Mouse (Mus musculus): ENCODE measurements around the gene Ilf3.

Gene Ilf3

GRCm38 (mm10) chr9:21351702-21352377 is 15.8 kb upstream of the Ilf3 start:
- H3K36me3 ChIP-seq (ENCODE audit: insufficient read depth, low read length), result peaks cover 63% of the 10 kb centered on the region
- H3K27me3 ChIP-seq (ENCODE audit: insufficient read depth, low read length), result no peaks in the 10 kb centered on the region
- no peaks in the 10 kb centered on the region for H3K9me3 ChIP-seq (ENCODE audit: low read length)
- peaks cover 71% of the 10 kb centered on the region for H3K4me1 ChIP-seq (replicated peaks; ENCODE audit: low read depth, low read length)
- TF ChIP-seq POU5F1 (IDR thresholded peaks at IDR 0.05; ENCODE audit: borderline replicate concordance, low read length) (no peak), NANOG (IDR thresholded peaks at IDR 0.05; ENCODE audit: borderline replicate concordance, low read length) (no peak), CTCF (conservative IDR thresholded peaks at IDR 0.05; ENCODE audit: low read length) (no peak)
- H3K4me3 ChIP-seq (replicated peaks; ENCODE audit: low read length), result peak overlapping the region; percentile 75

DNA sequence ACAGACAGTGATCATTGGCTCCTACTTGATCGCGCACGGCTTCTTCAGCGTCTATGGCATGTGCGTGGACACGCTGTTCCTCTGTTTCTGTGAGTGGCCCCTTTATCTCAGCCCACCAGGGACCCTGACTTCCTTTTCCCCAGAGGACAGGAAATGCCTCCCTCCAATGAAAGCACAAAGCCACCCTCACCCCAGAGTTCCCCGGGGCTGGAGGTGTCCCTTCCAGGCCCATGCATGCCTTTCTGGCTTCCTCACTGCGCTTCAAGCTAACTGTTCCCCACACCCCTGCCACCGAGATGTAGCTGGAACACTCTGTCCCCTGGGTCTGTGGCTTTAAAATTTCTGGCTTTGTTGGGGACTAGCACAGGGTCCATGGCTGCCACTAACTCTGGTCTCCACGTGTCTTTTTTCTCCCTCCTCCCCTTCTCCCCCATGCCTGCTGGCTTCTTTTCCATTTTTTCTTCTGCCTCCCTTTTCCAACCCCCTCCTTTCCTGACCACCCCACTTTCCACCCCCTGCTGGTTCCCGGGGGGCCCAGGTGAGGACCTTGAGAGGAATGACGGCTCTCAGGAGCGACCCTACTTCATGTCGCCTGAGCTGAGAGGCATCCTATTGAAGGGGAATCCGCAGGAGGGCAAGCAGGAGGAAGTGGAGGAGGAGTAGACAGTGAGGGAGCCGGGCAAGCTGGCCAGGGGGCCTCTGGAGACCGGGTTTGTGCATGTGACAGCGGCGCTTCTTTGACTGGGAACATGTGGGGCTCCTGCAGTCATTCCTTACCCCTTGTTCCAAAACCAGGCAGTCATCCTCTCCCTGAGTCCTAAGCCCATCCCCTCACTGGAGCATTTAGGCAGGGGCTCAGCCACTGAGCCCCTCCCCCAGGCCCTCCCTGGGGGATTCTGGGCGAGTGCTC is 15.0 kb upstream of the Ilf3 start:
- Histone ChIP-seq H3K9me3 (ENCODE audit: low read length) (no peaks in the 10 kb centered on the region), H3K27me3 (ENCODE audit: insufficient read depth, low read length) (no peaks in the 10 kb centered on the region), H3K4me1 (replicated peaks; ENCODE audit: low read depth, low read length) (peaks cover 63% of the 10 kb centered on the region), H3K36me3 (ENCODE audit: insufficient read depth, low read length) (peaks cover 56% of the 10 kb centered on the region), H3K4me3 (replicated peaks; ENCODE audit: low read length) (peak overlapping the region; percentile 75)
- TF ChIP-seq POU5F1 (IDR thresholded peaks at IDR 0.05; ENCODE audit: borderline replicate concordance, low read length), result no peak
- TF ChIP-seq NANOG (IDR thresholded peaks at IDR 0.05; ENCODE audit: borderline replicate concordance, low read length), result no peak
- no peak for TF ChIP-seq CTCF (conservative IDR thresholded peaks at IDR 0.05; ENCODE audit: low read length)

- Histone ChIP-seq H3K27me3 (ENCODE audit: insufficient read depth, low read length) (no peaks in the 10 kb centered on the region), H3K36me3 (ENCODE audit: insufficient read depth, low read length) (peaks cover 50% of the 10 kb centered on the region), H3K4me3 (replicated peaks; ENCODE audit: low read length) (peak overlapping the region; percentile 75), H3K4me1 (replicated peaks; ENCODE audit: low read depth, low read length) (peaks cover 56% of the 10 kb centered on the region), H3K9me3 (ENCODE audit: low read length) (no peaks in the 10 kb centered on the region)
- TF ChIP-seq NANOG (IDR thresholded peaks at IDR 0.05; ENCODE audit: borderline replicate concordance, low read length), result no peak
- TF ChIP-seq CTCF (conservative IDR thresholded peaks at IDR 0.05; ENCODE audit: low read length), result no peak
- no peak for TF ChIP-seq POU5F1 (IDR thresholded peaks at IDR 0.05; ENCODE audit: borderline replicate concordance, low read length)
These were observed 14.3 kb upstream of the Ilf3 start for GRCm38 (mm10) chr9:21353373-21353686.

GRCm38 (mm10) chr9:21354796-21355195 is 12.9 kb upstream of the Ilf3 start:
- Histone ChIP-seq H3K36me3 (ENCODE audit: insufficient read depth, low read length) (peaks cover 37% of the 10 kb centered on the region), H3K9me3 (ENCODE audit: low read length) (no peaks in the 10 kb centered on the region), H3K4me3 (replicated peaks; ENCODE audit: low read length) (no peak overlapping the region), H3K4me1 (replicated peaks; ENCODE audit: low read depth, low read length) (peaks cover 50% of the 10 kb centered on the region), H3K27me3 (ENCODE audit: insufficient read depth, low read length) (no peaks in the 10 kb centered on the region)
- TF ChIP-seq CTCF (conservative IDR thresholded peaks at IDR 0.05; ENCODE audit: low read length), result no peak
- TF ChIP-seq POU5F1 (IDR thresholded peaks at IDR 0.05; ENCODE audit: borderline replicate concordance, low read length), result no peak
- TF ChIP-seq NANOG (IDR thresholded peaks at IDR 0.05; ENCODE audit: borderline replicate concordance, low read length), result no peak

DNA sequence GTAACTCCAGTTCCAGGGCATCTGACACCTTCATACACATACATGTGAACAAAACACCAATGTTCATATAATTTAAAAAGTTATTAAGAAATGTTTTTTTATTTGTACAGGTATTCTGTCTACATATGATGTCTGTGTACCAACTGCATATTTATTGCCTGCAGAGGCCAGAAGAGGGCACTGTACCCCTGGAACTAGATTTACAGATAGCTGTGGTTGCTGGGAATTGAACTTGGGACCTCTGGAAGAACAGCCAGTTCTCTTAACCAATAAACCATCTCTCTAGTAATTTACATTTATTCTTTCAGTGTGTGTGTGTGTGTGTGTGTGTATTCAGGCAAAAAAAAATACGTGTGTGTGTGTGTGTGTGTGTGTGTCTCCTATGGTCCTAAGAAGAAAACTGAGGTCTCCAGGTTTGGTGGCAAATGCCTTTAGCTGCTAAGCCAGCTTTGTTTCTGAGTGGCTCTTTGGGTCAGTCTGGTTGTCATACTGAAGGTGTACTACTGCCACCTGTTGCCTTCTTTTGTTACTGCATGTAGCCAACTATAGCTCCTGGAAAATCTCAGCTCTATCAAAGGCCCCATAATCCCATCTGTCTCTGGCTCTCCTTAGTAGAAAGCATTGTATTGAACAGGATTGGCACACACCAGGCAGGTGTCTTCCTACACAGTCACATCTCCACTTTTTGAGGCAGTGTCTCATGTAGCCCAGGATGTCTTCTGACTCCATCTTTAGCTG is 10.5 kb upstream of the Ilf3 start:
- Histone ChIP-seq H3K4me1 (replicated peaks; ENCODE audit: low read depth, low read length) (peaks cover 31% of the 10 kb centered on the region), H3K4me3 (replicated peaks; ENCODE audit: low read length) (no peak overlapping the region), H3K27me3 (ENCODE audit: insufficient read depth, low read length) (peaks cover 4% of the 10 kb centered on the region), H3K9me3 (ENCODE audit: low read length) (no peaks in the 10 kb centered on the region), H3K36me3 (ENCODE audit: insufficient read depth, low read length) (peaks cover 20% of the 10 kb centered on the region)
- no peak for TF ChIP-seq POU5F1 (IDR thresholded peaks at IDR 0.05; ENCODE audit: borderline replicate concordance, low read length)
- peak; percentile 98 for TF ChIP-seq CTCF (conservative IDR thresholded peaks at IDR 0.05; ENCODE audit: low read length)
- no peak for TF ChIP-seq NANOG (IDR thresholded peaks at IDR 0.05; ENCODE audit: borderline replicate concordance, low read length)

GRCm38 (mm10) chr9:21366541-21367220 is 990 bp upstream of the Ilf3 start:
- H3K4me1 ChIP-seq (replicated peaks; ENCODE audit: low read depth, low read length), result peaks cover 41% of the 10 kb centered on the region
- H3K36me3 ChIP-seq (ENCODE audit: insufficient read depth, low read length), result peaks cover 22% of the 10 kb centered on the region
- peaks cover 10% of the 10 kb centered on the region for H3K27me3 ChIP-seq (ENCODE audit: insufficient read depth, low read length)
- TF ChIP-seq NANOG (IDR thresholded peaks at IDR 0.05; ENCODE audit: borderline replicate concordance, low read length), result no peak
- no peak for TF ChIP-seq POU5F1 (IDR thresholded peaks at IDR 0.05; ENCODE audit: borderline replicate concordance, low read length)
- TF ChIP-seq CTCF (conservative IDR thresholded peaks at IDR 0.05; ENCODE audit: low read length), result peak; percentile 100
- H3K9me3 ChIP-seq (ENCODE audit: low read length), result no peaks in the 10 kb centered on the region
- H3K4me3 ChIP-seq (replicated peaks; ENCODE audit: low read length), result peak overlapping the region; percentile 72

GRCm38 (mm10) chr9:21368131-21368584 is 487 bp downstream of the Ilf3 start:
- H3K4me1 ChIP-seq (replicated peaks; ENCODE audit: low read depth, low read length), result peaks cover 56% of the 10 kb centered on the region
- peaks cover 36% of the 10 kb centered on the region for H3K36me3 ChIP-seq (ENCODE audit: insufficient read depth, low read length)
- TF ChIP-seq CTCF (conservative IDR thresholded peaks at IDR 0.05; ENCODE audit: low read length) (no peak), NANOG (IDR thresholded peaks at IDR 0.05; ENCODE audit: borderline replicate concordance, low read length) (no peak), POU5F1 (IDR thresholded peaks at IDR 0.05; ENCODE audit: borderline replicate concordance, low read length) (no peak)
- 0 out of 2 replicates have a peak, but pooled peaks cover 2% of the 10 kb centered on the region for H3K27me3 ChIP-seq (ENCODE audit: insufficient read depth, low read length)
- H3K9me3 ChIP-seq (ENCODE audit: low read length), result no peaks in the 10 kb centered on the region
- H3K4me3 ChIP-seq (replicated peaks; ENCODE audit: low read length), result peak overlapping the region; percentile 96
